Mouse (Mus musculus) liver, adult 2 months (tissue): ENCODE data around the gene Ripk3.

Source experiments
- CTCF ChIP-seq: fragments of 200-500 bp; IDR thresholded peaks from 2 replicates; pipeline ENCODE4 v1.5.1; 2011; ENCODE audit warnings: low read depth, low read length, control low read depth
- POLR2A ChIP-seq: fragments of 200-500 bp; IDR thresholded peaks from 2 replicates; pipeline ENCODE4 v1.6.1; 2011; ENCODE audit warnings: low read length, control low read depth; ENCODE audit not compliant: insufficient read depth; ENCODE audit errors: extremely low read depth

GRCm38 (mm10) chr14:55793461-55793860, 4.8 kb upstream of the Ripk3 start:
- TF ChIP-seq POLR2A (no peak), CTCF (no peak)
